Mouse (Mus musculus) bone marrow, adult 2 months (tissue): Measurements from ENCODE around the gene Cuta.

ENCODE experiments used
- CTCF ChIP-seq: fragments of 200-500 bp; IDR thresholded peaks from 2 replicates; pipeline ENCODE4 v1.5.1; 2011; ENCODE audit warnings: low read length, control low read depth; ENCODE audit not compliant: control insufficient read depth, insufficient read depth
- POLR2A ChIP-seq: fragments of 200-500 bp; IDR thresholded peaks from 2 replicates; pipeline ENCODE4 v1.6.1; 2011; ENCODE audit warnings: low read depth, mild to moderate bottlenecking, control low read depth, low read length, borderline replicate concordance; ENCODE audit not compliant: control insufficient read depth

DNA sequence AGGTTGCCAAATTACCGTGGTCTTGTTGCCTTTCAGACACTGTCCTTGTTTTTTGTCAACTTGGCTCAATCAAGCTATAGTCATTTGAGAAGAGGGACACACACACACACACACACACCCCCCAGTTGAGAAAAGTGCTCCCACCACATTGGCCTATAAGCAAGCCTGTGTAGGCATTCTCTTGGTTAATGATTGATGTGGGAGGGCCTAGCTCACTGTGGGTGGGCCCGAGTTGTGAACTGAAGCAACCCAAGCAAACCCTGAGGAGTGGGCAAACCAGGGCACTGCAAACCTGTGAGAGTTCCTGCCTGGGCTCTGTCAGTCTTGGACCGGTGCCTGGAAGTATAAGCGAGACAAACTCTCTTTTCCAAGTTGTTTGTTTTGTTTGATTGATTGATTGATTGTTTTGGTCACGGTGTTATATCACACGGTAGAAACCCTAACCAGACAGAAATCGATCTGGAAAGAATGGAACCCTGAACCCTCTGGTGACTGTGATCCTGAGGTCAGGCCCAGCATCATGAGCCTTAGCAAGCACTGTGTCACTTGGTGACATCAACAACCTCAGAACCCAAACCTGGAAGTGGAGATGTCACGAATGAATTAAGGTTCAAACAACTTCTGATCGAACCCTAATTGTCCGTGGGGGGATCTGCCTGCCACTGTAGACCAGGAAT lies 46.3 kb upstream of the Cuta start:
- TF ChIP-seq CTCF = no peak
- no peak for TF ChIP-seq POLR2A
